Mouse (Mus musculus) heart, postnatal 0 days (tissue): ENCODE measurements around the gene Rbfox1.

ENCODE experiments used
- CTCF ChIP-seq: IDR thresholded peaks from 2 replicates; pipeline ENCODE4 v1.5.1; 2016; ENCODE audit warnings: antibody characterized with exemption, control low read depth, low read depth
- EP300 ChIP-seq: IDR thresholded peaks from 2 replicates; pipeline ENCODE4 v1.6.1; 2016; ENCODE audit warnings: antibody characterized with exemption, low read depth

DNA sequence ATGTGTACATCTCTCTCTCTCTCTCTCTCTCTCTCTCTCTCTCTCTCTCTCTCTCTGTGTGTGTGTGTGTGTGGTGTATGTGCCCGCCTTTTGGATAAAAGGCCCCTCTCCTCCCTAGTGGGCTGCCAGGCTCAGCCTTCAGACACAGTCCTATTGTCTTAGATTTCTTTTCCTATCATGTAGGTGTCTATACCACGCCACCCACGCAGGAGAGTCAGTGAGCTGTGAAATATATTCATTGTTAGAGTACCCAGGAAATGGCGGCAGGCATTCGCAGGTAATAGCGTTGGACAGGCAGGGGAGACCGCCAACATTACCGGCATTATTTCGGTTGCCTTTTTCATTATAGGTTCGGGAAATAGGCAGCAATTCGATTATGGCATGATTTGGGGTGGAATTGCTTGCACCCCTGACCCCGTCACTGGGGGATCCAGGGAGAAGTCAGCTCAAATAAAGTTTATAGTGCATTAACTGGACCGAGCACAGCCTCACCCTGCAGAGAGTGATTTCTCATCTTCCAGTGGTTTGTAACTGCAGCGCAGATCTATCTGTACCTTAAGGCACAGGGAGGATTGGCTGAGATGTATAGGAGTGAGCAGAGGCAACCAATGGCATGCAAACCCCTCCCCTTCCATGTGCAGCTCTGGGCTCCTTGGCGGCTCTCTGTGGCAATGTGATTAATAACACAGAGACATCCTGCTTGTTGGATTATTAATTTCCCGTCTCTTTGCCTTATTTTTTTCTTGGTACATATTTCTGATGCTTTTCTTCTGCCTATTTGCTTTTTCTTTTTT is 1264.1 kb downstream of the Rbfox1 start:
- no peak for TF ChIP-seq CTCF
- TF ChIP-seq EP300: no peak
